Mouse (Mus musculus) c-Kit-positive CD71-positive TER-119-negative erythroid progenitor cells, embryonic 14.5 days (primary cell): ENCODE results near the gene Gm14435.
"Not testable (repeated sequence)": the region's sequence is repeated elsewhere in the genome, so short reads cannot be mapped to it uniquely, and the experiment has no call there.

Experiments
- DNase-seq: peaks from one replicate; pipeline ENCODE4 v3.0.0-alpha.2; 2013; ENCODE audit warnings: low read depth

Gene Gm14435

GRCm38 (mm10) chr2:176423294-176423693 lies at the start of gene Gm14435:
TSS of gene Gm14435 (plus strand) at chr2:176423594.
- DNase-seq = not testable (repeated sequence)
